Mouse (Mus musculus): ENCODE measurements around the gene Rpl3. TPM values are rescaled to one million over a fixed set of nuclear protein-coding genes. Genes with fewer than 3 reads are reported as not detected.
"Not testable (repeated sequence)": the region's sequence is repeated elsewhere in the genome, so short reads cannot be mapped to it uniquely, and the experiment has no call there.

The Rpl3 gene
- polyA plus RNA-seq, 1 experiment from 2014 or later: 601 TPM

- no peak overlapping the region for H3K27ac ChIP-seq (ENCODE audit: poor library complexity, severe bottlenecking)
- no peaks in the 10 kb centered on the region for H3K27me3 ChIP-seq (replicated peaks)
- peaks cover 25% of the 10 kb centered on the region for H3K4me1 ChIP-seq (replicated peaks)
- no peak overlapping the region for H3K4me2 ChIP-seq
- peaks cover 5% of the 10 kb centered on the region for H3K36me3 ChIP-seq
- 72% methylated on average over 6 of the region's 6 CpGs for WGBS
- ATAC-seq (ENCODE audit: insufficient number of reproducible peaks, low FRiP score): no peak
- 0 out of 2 replicates have a peak, but pooled peaks cover 3% of the 10 kb centered on the region for H3K9me3 ChIP-seq (replicated peaks)
- H3K9ac ChIP-seq: no peak overlapping the region
- H3K4me3 ChIP-seq: no peak overlapping the region
Observed at GRCm38 (mm10) chr15:80131421-80131820, 39.8 kb upstream of the Rpl3 start.

- ATAC-seq (ENCODE audit: insufficient number of reproducible peaks, low FRiP score): peak; percentile 23; the same call in 1 of the 2 replicates
- no peaks in the 10 kb centered on the region for H3K36me3 ChIP-seq
- H3K27me3 ChIP-seq (replicated peaks): no peaks in the 10 kb centered on the region
- 0 out of 2 replicates have a peak, but pooled peaks cover 3% of the 10 kb centered on the region for H3K9me3 ChIP-seq (replicated peaks)
- H3K9ac ChIP-seq: no peak overlapping the region
- no peak overlapping the region for H3K4me2 ChIP-seq
- 48% methylated on average over 5 of the region's 5 CpGs for WGBS
- H3K4me1 ChIP-seq (replicated peaks): peaks cover 19% of the 10 kb centered on the region
- no peak overlapping the region for H3K27ac ChIP-seq (ENCODE audit: poor library complexity, severe bottlenecking)
- no peak overlapping the region for H3K4me3 ChIP-seq
Observed at GRCm38 (mm10) chr15:80130689-80131088, 39.0 kb upstream of the Rpl3 start.

GRCm38 (mm10) chr15:80129982-80130381 is 38.3 kb upstream of the Rpl3 start:
- no peak overlapping the region for H3K4me3 ChIP-seq
- no peak overlapping the region for H3K27ac ChIP-seq (ENCODE audit: poor library complexity, severe bottlenecking)
- H3K9me3 ChIP-seq (replicated peaks): 0 out of 2 replicates have a peak, but pooled peaks cover 3% of the 10 kb centered on the region
- 88% methylated on average over 6 of the region's 6 CpGs for WGBS
- no peaks in the 10 kb centered on the region for H3K36me3 ChIP-seq
- H3K4me2 ChIP-seq: no peak overlapping the region
- no peak overlapping the region for H3K9ac ChIP-seq
- peaks cover 13% of the 10 kb centered on the region for H3K4me1 ChIP-seq (replicated peaks)
- H3K27me3 ChIP-seq (replicated peaks): no peaks in the 10 kb centered on the region
- ATAC-seq (ENCODE audit: insufficient number of reproducible peaks, low FRiP score): no peak

DNA sequence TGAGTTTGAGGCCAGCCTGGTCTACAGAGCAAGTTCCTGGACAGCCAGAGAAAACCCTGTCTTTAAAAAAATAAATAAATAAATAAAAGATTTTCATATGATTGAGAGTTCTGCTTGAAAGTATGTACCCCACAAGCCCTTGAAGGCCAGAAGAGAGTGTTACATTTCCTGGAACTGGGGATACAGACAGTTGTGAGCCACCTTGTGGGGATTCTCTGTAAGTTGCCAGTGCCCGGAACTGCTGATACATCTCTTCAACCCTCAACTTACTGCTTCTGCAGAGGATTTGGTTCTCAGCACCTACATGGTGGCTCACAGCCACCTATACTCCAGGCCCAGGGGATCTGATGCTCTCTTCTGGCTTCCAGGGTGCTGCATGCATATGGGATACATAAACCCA is 35.5 kb upstream of the Rpl3 start:
- H3K4me1 ChIP-seq (replicated peaks): no peaks in the 10 kb centered on the region; the same call in 1 of the 2 replicates
- ATAC-seq (ENCODE audit: insufficient number of reproducible peaks, low FRiP score): no peak
- 62% methylated on average over 1 of the region's 1 CpGs for WGBS

DNA sequence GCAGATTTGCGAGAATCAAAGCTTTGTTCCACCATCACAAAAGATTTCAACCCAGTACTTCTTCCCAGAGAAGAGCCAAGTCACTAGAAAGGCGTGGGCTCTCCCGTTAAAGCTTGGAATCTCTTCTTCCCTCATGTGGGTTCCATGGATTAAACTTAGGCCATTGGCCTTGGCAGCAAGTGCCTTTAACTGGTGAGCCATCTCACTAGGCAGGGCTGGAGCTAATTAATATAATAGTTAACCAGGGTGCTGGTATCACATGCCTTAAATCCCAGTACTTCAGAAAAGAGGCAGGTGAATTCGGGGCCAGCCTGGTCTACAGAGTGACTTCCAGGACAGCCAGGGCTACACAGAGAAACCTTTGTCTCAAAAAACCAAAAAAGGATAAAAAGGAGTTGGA is 33.0 kb upstream of the Rpl3 start:
- WGBS: 71% methylated on average over 4 of the region's 4 CpGs
- ATAC-seq (ENCODE audit: insufficient number of reproducible peaks, low FRiP score): no peak
- H3K4me2 ChIP-seq: no peak overlapping the region
- 0 out of 2 replicates have a peak, but pooled peaks cover under 1% of the 10 kb centered on the region for H3K9me3 ChIP-seq (replicated peaks)
- no peaks in the 10 kb centered on the region for H3K27me3 ChIP-seq (replicated peaks)
- no peak overlapping the region for H3K27ac ChIP-seq (ENCODE audit: poor library complexity, severe bottlenecking)
- no peaks in the 10 kb centered on the region for H3K4me1 ChIP-seq (replicated peaks)
- no peak overlapping the region for H3K9ac ChIP-seq
- H3K36me3 ChIP-seq: no peaks in the 10 kb centered on the region
- H3K4me3 ChIP-seq: no peak overlapping the region

More for the DNA sequence above, 35.5 kb upstream of the Rpl3 start:
- Histone ChIP-seq H3K9ac (no peak overlapping the region), H3K27me3 (replicated peaks) (no peaks in the 10 kb centered on the region), H3K4me2 (no peak overlapping the region), H3K9me3 (replicated peaks) (0 out of 2 replicates have a peak, but pooled peaks cover 3% of the 10 kb centered on the region), H3K4me3 (no peak overlapping the region), H3K36me3 (no peaks in the 10 kb centered on the region), H3K27ac (ENCODE audit: poor library complexity, severe bottlenecking) (no peak overlapping the region)

DNA sequence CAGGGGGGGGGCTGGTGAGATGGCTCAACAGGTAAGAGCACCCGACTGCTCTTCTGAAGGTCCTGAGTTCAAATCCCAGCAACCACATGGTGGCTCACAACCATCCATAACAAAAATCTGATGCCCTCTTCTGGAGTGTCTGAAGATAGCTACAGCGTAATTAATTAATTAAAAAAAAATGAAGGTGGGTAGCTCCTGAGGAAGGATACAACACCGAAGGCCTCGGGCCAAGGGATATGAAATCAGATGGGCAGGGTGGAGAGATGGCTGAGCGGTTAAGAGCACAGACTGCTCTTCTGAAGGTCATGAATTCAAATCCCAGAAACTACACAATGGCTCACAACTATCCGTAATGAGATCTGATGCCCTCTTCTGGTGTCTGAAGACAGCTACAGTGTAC is 30.8 kb upstream of the Rpl3 start:
- WGBS: 88% methylated on average over 6 of the region's 6 CpGs
- not testable (repeated sequence) for H3K4me2 ChIP-seq; H3K27me3 ChIP-seq (replicated peaks); H3K27ac ChIP-seq (ENCODE audit: poor library complexity, severe bottlenecking); H3K4me3 ChIP-seq; ATAC-seq (ENCODE audit: insufficient number of reproducible peaks, low FRiP score); H3K9me3 ChIP-seq (replicated peaks); H3K9ac ChIP-seq; H3K4me1 ChIP-seq (replicated peaks); H3K36me3 ChIP-seq

GRCm38 (mm10) chr15:80121721-80122325 is 30.2 kb upstream of the Rpl3 start:
- 86% methylated on average over 9 of the region's 9 CpGs for WGBS
- Histone ChIP-seq H3K9ac (no peak overlapping the region), H3K36me3 (no peaks in the 10 kb centered on the region), H3K4me2 (no peak overlapping the region), H3K4me1 (replicated peaks) (no peaks in the 10 kb centered on the region), H3K4me3 (no peak overlapping the region), H3K27me3 (replicated peaks) (no peaks in the 10 kb centered on the region), H3K27ac (ENCODE audit: poor library complexity, severe bottlenecking) (no peak overlapping the region), H3K9me3 (replicated peaks) (no peaks in the 10 kb centered on the region)
- no peak for ATAC-seq (ENCODE audit: insufficient number of reproducible peaks, low FRiP score)

- Histone ChIP-seq H3K36me3 (no peaks in the 10 kb centered on the region), H3K4me2 (no peak overlapping the region), H3K4me3 (no peak overlapping the region), H3K27ac (ENCODE audit: poor library complexity, severe bottlenecking) (no peak overlapping the region), H3K9me3 (replicated peaks) (no peaks in the 10 kb centered on the region), H3K27me3 (replicated peaks) (no peaks in the 10 kb centered on the region), H3K4me1 (replicated peaks) (0 out of 2 replicates have a peak, but pooled peaks cover 10% of the 10 kb centered on the region), H3K9ac (no peak overlapping the region)
- 81% methylated on average over 6 of the region's 6 CpGs for WGBS
- no peak for ATAC-seq (ENCODE audit: insufficient number of reproducible peaks, low FRiP score)
Observed at GRCm38 (mm10) chr15:80119076-80119475, 27.4 kb upstream of the Rpl3 start.

DNA sequence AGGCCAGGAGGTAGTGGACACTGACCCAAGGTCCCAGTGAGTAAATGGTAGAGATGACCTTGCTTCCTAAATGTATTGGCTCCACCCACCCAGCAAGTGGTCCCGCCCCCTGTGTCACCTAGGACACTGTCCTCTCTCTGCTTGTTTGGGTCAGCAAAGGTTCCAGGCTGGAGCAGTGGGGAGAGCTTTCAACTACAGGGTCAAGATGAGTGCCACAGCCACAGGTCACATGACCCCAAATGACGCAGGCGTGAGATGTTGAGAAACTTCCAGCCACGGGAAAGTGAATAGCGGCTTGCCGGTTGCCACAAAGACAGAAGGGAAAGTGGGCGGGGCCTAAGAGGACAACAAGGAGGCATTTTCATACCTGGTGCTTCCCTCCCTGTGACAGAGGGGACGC is 25.5 kb upstream of the Rpl3 start:
- 0 out of 2 replicates have a peak, but pooled peaks cover 10% of the 10 kb centered on the region for H3K4me1 ChIP-seq (replicated peaks)
- whole genome bisulfite sequencing: 57% methylated on average over 8 of the region's 8 CpGs
- no peak overlapping the region for H3K4me2 ChIP-seq
- ATAC-seq (ENCODE audit: insufficient number of reproducible peaks, low FRiP score): no peak; the same call in 1 of the 2 replicates
- no peak overlapping the region for H3K9ac ChIP-seq
- H3K9me3 ChIP-seq (replicated peaks): 0 out of 2 replicates have a peak, but pooled peaks cover 6% of the 10 kb centered on the region
- H3K4me3 ChIP-seq: no peak overlapping the region
- H3K27ac ChIP-seq (ENCODE audit: poor library complexity, severe bottlenecking): no peak overlapping the region
- H3K27me3 ChIP-seq (replicated peaks): no peaks in the 10 kb centered on the region
- no peaks in the 10 kb centered on the region for H3K36me3 ChIP-seq

- WGBS: 64% methylated on average over 13 of the region's 13 CpGs
- 0 out of 2 replicates have a peak, but pooled peaks have one; percentile 31 for ATAC-seq (ENCODE audit: insufficient number of reproducible peaks, low FRiP score)
Observed at GRCm38 (mm10) chr15:80115866-80116794, 24.5 kb upstream of the Rpl3 start.

DNA sequence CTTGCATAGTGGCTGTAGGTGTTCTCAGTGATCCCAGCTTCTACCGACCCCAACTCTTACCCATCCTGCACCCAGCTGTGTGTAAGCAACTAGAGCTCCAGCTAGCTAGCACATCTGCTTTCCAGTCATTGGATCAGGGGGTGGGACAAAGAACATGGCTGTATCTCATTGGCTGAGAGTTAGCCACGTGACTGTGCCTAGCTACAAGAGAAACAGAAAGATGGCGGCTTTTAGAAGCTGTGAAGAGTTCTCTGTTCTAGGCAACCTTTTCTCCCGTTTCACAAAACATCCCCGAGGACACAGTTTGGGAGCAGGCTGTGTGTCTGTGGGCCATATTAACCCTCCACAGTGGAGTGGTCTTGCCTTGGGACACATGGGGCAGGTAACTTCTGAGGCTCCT is 23.6 kb upstream of the Rpl3 start:
- Histone ChIP-seq H3K9ac (no peak overlapping the region), H3K4me2 (peak overlapping the region; percentile 35), H3K4me1 (replicated peaks) (0 out of 2 replicates have a peak, but pooled peaks cover 10% of the 10 kb centered on the region), H3K9me3 (replicated peaks) (0 out of 2 replicates have a peak, but pooled peaks cover 6% of the 10 kb centered on the region), H3K4me3 (no peak overlapping the region), H3K27me3 (replicated peaks) (no peaks in the 10 kb centered on the region; the same call in 1 of the 2 replicates), H3K36me3 (no peaks in the 10 kb centered on the region), H3K27ac (ENCODE audit: poor library complexity, severe bottlenecking) (no peak overlapping the region)
- ATAC-seq (ENCODE audit: insufficient number of reproducible peaks, low FRiP score): peak; percentile 33; the same call in 1 of the 2 replicates
- 54% methylated on average over 5 of the region's 5 CpGs for WGBS

More at GRCm38 (mm10) chr15:80115866-80116794, 24.5 kb upstream of the Rpl3 start:
- Histone ChIP-seq H3K9ac (no peak overlapping the region), H3K27me3 (replicated peaks) (no peaks in the 10 kb centered on the region; the same call in 1 of the 2 replicates), H3K9me3 (replicated peaks) (0 out of 2 replicates have a peak, but pooled peaks cover 6% of the 10 kb centered on the region), H3K4me2 (peak overlapping the region; percentile 35), H3K36me3 (no peaks in the 10 kb centered on the region), H3K27ac (ENCODE audit: poor library complexity, severe bottlenecking) (no peak overlapping the region), H3K4me3 (no peak overlapping the region), H3K4me1 (replicated peaks) (0 out of 2 replicates have a peak, but pooled peaks cover 10% of the 10 kb centered on the region)

Measured in heart, embryonic 12.5 days (tissue).